Mouse (Mus musculus) kidney, postnatal 10 days (tissue): ENCODE measurements around the gene Cinp.

Experiments used
- DNase-seq: peaks from one replicate; pipeline ENCODE4 v3.0.0; 2021; ENCODE audit warnings: mixed read lengths

Cinp gene

GRCm38 (mm10) chr12:110830293-110831024, 58.5 kb downstream of the Cinp start:
- no peak for DNase-seq

GRCm38 (mm10) chr12:110828908-110829307, 60.0 kb downstream of the Cinp start:
- DNase-seq = no peak
